Mouse (Mus musculus): Measurements from ENCODE around the gene Gm3285. TPM values are rescaled to one million over a fixed set of nuclear protein-coding genes. Genes with fewer than 3 reads are reported as not detected.

Gene Gm3285
- polyA plus RNA-seq (2012; rRNA removed) = not detected in 2 replicates

DNA sequence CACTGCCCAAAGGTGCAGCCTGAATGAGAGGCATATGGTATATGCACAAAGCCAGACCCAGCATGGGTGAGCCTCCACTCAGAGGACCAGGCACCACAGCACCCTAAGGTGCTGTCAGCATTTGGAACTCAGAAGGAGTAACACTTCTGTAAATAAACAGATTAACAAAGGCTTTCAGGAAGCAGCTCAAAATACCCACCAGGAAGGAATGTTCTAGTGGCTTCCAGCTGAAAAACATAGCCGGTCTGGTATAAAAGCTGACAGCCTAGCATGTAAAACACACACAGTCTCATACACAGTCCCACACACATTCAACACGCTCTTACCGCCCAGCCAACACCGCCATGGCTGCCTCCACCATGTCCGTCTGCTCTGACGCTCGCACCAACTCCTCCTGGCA, at the start of gene Gm3285:
Gene Gm3285, plus strand, starts transcription at position 301 of the 400 bp plus-strand sequence.

DNA sequence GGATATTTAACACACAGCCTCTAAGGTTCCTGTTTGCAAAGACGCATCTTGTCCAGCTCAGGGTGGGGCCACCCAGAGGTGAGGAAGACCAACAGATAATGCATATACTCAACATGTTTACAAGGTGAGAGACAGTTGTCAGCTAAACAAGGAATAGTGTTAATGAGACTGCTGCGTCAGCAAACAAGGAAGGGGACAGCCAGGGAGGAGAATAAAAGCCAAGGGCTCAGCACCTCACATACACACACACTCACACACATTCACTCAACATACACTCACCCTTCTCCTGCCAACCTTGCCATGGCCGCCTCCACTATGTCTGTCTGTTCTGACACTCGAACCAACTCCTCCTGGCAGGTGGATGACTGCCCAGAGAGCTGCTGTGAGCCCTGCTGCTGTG, 47.4 kb upstream of the Gm3285 start, which contains the start of gene Gm2696:
Gene Gm2696, plus strand, starts transcription at position 301 of the 400 bp plus-strand sequence.

DNA sequence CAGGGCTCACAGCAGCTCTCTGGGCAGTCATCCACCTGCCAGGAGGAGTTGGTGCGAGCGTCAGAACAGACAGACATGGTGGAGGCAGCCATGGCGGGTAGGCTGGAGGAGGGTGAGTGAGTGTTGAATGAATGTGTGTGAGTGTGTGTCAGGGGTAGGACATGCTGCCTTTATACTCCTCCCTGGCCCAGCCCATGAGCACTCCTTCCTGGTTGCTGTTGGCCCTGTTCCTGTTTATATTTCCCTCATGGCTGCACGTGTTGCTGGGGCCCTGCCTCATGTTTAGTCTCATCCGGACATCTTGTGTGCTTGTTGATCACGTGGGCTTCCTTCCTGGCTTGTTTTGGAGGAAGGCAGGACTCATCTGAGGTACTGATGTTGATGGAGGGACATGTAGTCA, 34.8 kb upstream of the Gm3285 start, which contains the start of gene Krtap10-4:
Gene Krtap10-4, minus strand, starts transcription at position 145 of the 400 bp plus-strand sequence.

DNA sequence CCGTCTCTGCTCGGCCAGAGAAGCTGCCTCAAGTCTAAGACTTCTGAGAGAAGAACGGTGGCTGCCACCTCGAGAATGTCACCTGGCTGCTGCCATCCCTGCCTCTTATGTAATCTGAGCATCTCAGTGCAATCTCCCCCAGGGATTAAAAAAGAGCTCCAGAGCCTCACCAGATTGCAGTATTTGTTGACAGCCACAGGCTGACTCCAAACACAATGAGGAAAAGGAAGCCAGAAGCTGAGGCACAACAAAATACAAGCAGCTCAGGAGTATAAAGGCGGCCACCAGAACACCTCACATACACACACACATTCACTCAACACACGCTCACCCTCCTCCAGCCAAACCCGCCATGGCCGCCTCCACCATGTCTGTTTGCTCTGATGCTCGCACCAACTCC, 26.1 kb upstream of the Gm3285 start, which contains the start of gene Krtap10-10:
Gene Krtap10-10, plus strand, starts transcription at position 301 of the 400 bp plus-strand sequence.

DNA sequence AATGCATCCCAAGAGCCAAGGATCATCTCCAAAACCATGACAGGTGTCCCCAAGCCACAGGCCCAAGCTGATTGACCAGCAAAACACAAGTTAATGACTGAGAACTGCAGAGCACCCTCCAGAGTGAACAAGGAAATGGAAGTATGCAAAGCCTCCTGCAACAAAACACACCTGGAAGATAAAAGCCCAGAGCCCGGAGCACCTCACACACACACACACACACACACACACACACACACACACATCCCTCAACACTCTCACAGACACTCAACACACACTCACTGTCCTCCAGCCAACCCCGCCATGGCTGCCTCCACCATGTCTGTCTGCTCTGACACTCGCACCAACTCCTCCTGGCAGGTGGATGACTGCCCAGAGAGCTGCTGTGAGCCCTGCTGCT, 15.3 kb upstream of the Gm3285 start, which contains the start of gene Gm36176:
Gene Gm36176, plus strand, starts transcription at position 301 of the 400 bp plus-strand sequence.

DNA sequence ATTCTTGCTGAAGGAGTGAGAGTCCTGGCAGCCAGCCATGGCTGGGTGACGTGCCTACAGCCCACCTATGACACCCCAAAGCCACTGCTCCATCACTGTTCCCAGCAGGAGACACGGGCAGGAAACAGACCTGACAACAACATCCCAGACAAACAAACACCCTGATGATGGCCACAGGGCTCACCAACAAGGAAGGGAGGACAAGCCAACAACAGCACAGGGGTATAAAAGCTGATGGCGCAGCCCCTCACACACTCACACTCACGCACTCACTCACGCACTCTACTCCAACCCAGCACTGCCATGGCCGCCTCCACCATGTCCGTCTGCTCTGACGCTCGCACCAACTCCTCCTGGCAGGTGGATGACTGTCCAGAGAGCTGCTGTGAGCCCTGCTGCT, 9.2 kb upstream of the Gm3285 start, which contains the start of gene Gm10318:
Gene Gm10318, plus strand, starts transcription at position 301 of the 400 bp plus-strand sequence.

DNA sequence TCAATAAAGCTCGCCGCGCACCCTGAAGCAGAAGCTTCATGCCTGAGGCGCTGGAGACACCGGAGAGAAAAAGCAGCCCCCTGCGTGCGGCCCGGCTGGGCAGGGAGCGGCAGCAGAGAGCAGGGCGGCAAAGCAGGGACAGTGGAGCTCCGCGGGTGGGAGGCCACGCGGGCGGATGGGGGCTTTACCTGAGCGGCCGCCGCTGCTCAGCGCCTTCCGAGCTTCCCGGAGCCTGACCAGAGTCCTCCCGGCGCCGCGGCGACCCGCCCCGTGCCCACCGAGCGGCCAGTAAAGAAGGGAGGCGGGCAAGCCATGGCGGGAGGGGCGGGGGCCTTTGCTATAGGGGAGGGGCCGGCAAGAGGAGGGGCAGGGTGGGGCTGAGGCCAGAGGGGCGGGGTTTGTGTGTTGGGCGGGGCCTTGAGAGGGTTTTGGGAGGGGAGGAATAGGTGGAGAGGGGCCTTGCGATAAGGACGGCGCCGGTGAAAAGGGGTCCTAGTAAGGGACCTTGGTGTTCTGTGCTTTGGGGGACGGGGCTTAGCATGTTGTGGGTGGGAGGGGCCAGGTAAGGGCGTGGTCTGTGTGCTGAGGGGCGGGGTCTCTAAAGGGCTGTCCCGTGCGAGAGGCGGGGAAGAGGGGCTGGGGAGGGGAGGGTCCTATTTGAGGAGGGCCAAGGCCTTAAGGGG, 40.6 kb downstream of the Gm3285 start, which contains the start of gene Lrrc3:
Gene Lrrc3, minus strand, starts transcription at position 326 of the 683 bp plus-strand sequence.

Other genes with a start within 250 kb of the Gm3285 start
- gene Ube2g2, start 239.7 kb upstream of the Gm3285 start, polyA plus RNA-seq (2012; rRNA removed) = 46.0 and 46.8 TPM in 2 replicates
- gene Tspear, start 175.4 kb upstream of the Gm3285 start, polyA plus RNA-seq (2012; rRNA removed) = 0.92 and 1.3 TPM in 2 replicates
- gene Gm19402, start 171.2 kb upstream of the Gm3285 start, polyA plus RNA-seq (2012; rRNA removed) = not detected in 2 replicates
- not detected in 2 replicates for gene Gm9508, start 164.7 kb upstream of the Gm3285 start, polyA plus RNA-seq (2012; rRNA removed)
- not detected in 2 replicates for gene Gm10272, start 155.3 kb upstream of the Gm3285 start, polyA plus RNA-seq (2012; rRNA removed)
- gene Gm10024, start 150.5 kb upstream of the Gm3285 start, polyA plus RNA-seq (2012; rRNA removed) = not detected in 2 replicates
- not detected in 2 replicates for gene Gm10142, start 146.2 kb upstream of the Gm3285 start, polyA plus RNA-seq (2012; rRNA removed)
- gene Krtap12-1, start 141.4 kb upstream of the Gm3285 start, polyA plus RNA-seq (2012; rRNA removed) = not detected in 2 replicates
- not detected in 2 replicates for gene Gm10100, start 135.5 kb upstream of the Gm3285 start, polyA plus RNA-seq (2012; rRNA removed)
- not detected in 2 replicates for gene Gm18596, start 119.3 kb upstream of the Gm3285 start, polyA plus RNA-seq (2012; rRNA removed)
- not detected in 2 replicates for gene Gm9736, start 110.6 kb upstream of the Gm3285 start, polyA plus RNA-seq (2012; rRNA removed)
- not detected in 2 replicates for gene Gm3233, start 102.3 kb upstream of the Gm3285 start, polyA plus RNA-seq (2012; rRNA removed)
- gene Gm3238, start 90.7 kb upstream of the Gm3285 start, polyA plus RNA-seq (2012; rRNA removed) = not detected in 2 replicates
- gene Gm7138, start 85.0 kb upstream of the Gm3285 start, polyA plus RNA-seq (2012; rRNA removed) = not detected in 2 replicates
- gene Gm3250, start 79.4 kb upstream of the Gm3285 start, polyA plus RNA-seq (2012; rRNA removed) = not detected in 2 replicates
- gene Gm7137, start 73.8 kb upstream of the Gm3285 start, polyA plus RNA-seq (2012; rRNA removed) = not detected in 2 replicates
- gene Gm9639, start 66.9 kb upstream of the Gm3285 start, polyA plus RNA-seq (2012; rRNA removed) = not detected in 2 replicates
- gene Gm19668, start 62.8 kb upstream of the Gm3285 start, polyA plus RNA-seq (2012; rRNA removed) = not detected in 2 replicates
- gene Gm9507, start 50.1 kb upstream of the Gm3285 start, polyA plus RNA-seq (2012; rRNA removed) = 0.09 TPM in 1 of 2 replicates, not detected in the other
- gene Gm2696, start 47.3 kb upstream of the Gm3285 start, polyA plus RNA-seq (2012; rRNA removed) = not detected in 2 replicates
- not detected in 2 replicates for gene Krtap10-4, start 34.9 kb upstream of the Gm3285 start, polyA plus RNA-seq (2012; rRNA removed)
- not detected in 2 replicates for gene Krtap10-10, start 26.0 kb upstream of the Gm3285 start, polyA plus RNA-seq (2012; rRNA removed)
- gene Gm36176, start 15.2 kb upstream of the Gm3285 start, polyA plus RNA-seq (2012; rRNA removed) = not detected in 2 replicates
- not detected in 2 replicates for gene Gm10318, start 9.1 kb upstream of the Gm3285 start, polyA plus RNA-seq (2012; rRNA removed)
- 19.3 and 20.3 TPM in 2 replicates for gene Lrrc3, start 40.6 kb downstream of the Gm3285 start, polyA plus RNA-seq (2012; rRNA removed)
- gene Trpm2, start 108.6 kb downstream of the Gm3285 start, polyA plus RNA-seq (2012; rRNA removed) = 12.8 and 13.4 TPM in 2 replicates
- 66.5 and 68.2 TPM in 2 replicates for gene 1810043G02Rik, start 116.5 kb downstream of the Gm3285 start, polyA plus RNA-seq (2012; rRNA removed)
- gene Pfkl, start 148.1 kb downstream of the Gm3285 start, polyA plus RNA-seq (2012; rRNA removed) = 159 and 175 TPM in 2 replicates
- gene Dnmt3l, start 180.0 kb downstream of the Gm3285 start, polyA plus RNA-seq (2012; rRNA removed) = not detected in 2 replicates
- 0.62 and 0.68 TPM in 2 replicates for gene Aire, start 181.6 kb downstream of the Gm3285 start, polyA plus RNA-seq (2012; rRNA removed)
- 1.1 and 1.3 TPM in 2 replicates for gene Icosl, start 207.3 kb downstream of the Gm3285 start, polyA plus RNA-seq (2012; rRNA removed)

All from central nervous system, embryonic 18 days (tissue).